Mouse (Mus musculus): ENCODE measurements around the gene Dlx3. TPM values are rescaled to one million over a fixed set of nuclear protein-coding genes. Genes with fewer than 3 reads are reported as not detected.

The Dlx3 gene
- 0.63 and 0.68 TPM in 2 replicates for polyA plus RNA-seq (2014; fragmentation: Nextera tagmentation; extraction: Ambion mirVana)

GRCm38 (mm10) chr11:95119990-95120632 is at the start of gene Dlx3:
Dlx3 (plus strand) TSS chr11:95120119.
- ATAC-seq (replicated peaks; ENCODE audit: low FRiP score), result 0 out of 2 replicates have a peak, but pooled peaks have one; percentile 18
- no peak within 1 kb of the TSS for H3K9ac ChIP-seq (ENCODE audit: low read depth, low read length)
- WGBS, result 3% methylated on average over 52 of the region's 55 CpGs

GRCm38 (mm10) chr11:95070140-95071107 is 49.5 kb upstream of the Dlx3 start:
- peaks cover 2% of the 10 kb centered on the region; the same call in 1 of the 2 replicates for H3K36me3 ChIP-seq (ENCODE audit: control insufficient read depth, insufficient read depth, low read length)
- H3K4me3 ChIP-seq (ENCODE audit: low read depth, low read length), result no peak overlapping the region
- no peak overlapping the region for H3K9ac ChIP-seq (ENCODE audit: low read depth, low read length)
- H3K4me1 ChIP-seq (replicated peaks; ENCODE audit: control insufficient read depth, insufficient read depth, low read length), result peaks cover 4% of the 10 kb centered on the region; the same call in 1 of the 2 replicates
- 61% methylated on average over 8 of the region's 8 CpGs for WGBS
- no peak overlapping the region for H3K4me2 ChIP-seq
- H3K27me3 ChIP-seq (replicated peaks; ENCODE audit: control insufficient read depth, insufficient read depth, low read length), result peaks cover 23% of the 10 kb centered on the region
- no peaks in the 10 kb centered on the region for H3K9me3 ChIP-seq (ENCODE audit: control insufficient read depth, low read length)
- DNase-seq (ENCODE audit: low spot score) (no peak), ATAC-seq (replicated peaks; ENCODE audit: low FRiP score) (no peak)
- H3K27ac ChIP-seq (ENCODE audit: low read depth, low read length), result no peak overlapping the region

More at GRCm38 (mm10) chr11:95119990-95120632, at the start of gene Dlx3:
- no peaks in the 10 kb centered on the region for H3K36me3 ChIP-seq (ENCODE audit: control insufficient read depth, insufficient read depth, low read length)
- H3K9me3 ChIP-seq (ENCODE audit: control insufficient read depth, low read length), result no peaks in the 10 kb centered on the region
- no peak within 1 kb of the TSS for H3K27ac ChIP-seq (ENCODE audit: low read depth, low read length)
- peaks cover 4% of the 10 kb centered on the region; the same call in 1 of the 2 replicates for H3K4me1 ChIP-seq (replicated peaks; ENCODE audit: control insufficient read depth, insufficient read depth, low read length)
- H3K4me2 ChIP-seq, result peak within 1 kb of the TSS; percentile 57
- DNase-seq (ENCODE audit: low spot score), result peak; percentile 61
- peaks cover 82% of the 10 kb centered on the region for H3K27me3 ChIP-seq (replicated peaks; ENCODE audit: control insufficient read depth, insufficient read depth, low read length)
- peak within 1 kb of the TSS; percentile 34 for H3K4me3 ChIP-seq (ENCODE audit: low read depth, low read length)

- 48% methylated on average over 7 of the region's 7 CpGs for WGBS
- ATAC-seq (replicated peaks; ENCODE audit: low FRiP score), result no peak
- Histone ChIP-seq H3K4me2 (no peak overlapping the region), H3K27ac (ENCODE audit: low read depth, low read length) (no peak overlapping the region), H3K27me3 (replicated peaks; ENCODE audit: control insufficient read depth, insufficient read depth, low read length) (peaks cover 31% of the 10 kb centered on the region), H3K36me3 (ENCODE audit: control insufficient read depth, insufficient read depth, low read length) (no peaks in the 10 kb centered on the region), H3K4me1 (replicated peaks; ENCODE audit: control insufficient read depth, insufficient read depth, low read length) (peaks cover 8% of the 10 kb centered on the region; the same call in 1 of the 2 replicates), H3K4me3 (ENCODE audit: low read depth, low read length) (no peak overlapping the region), H3K9me3 (ENCODE audit: control insufficient read depth, low read length) (no peaks in the 10 kb centered on the region), H3K9ac (ENCODE audit: low read depth, low read length) (no peak overlapping the region)
- no peak for DNase-seq (ENCODE audit: low spot score)
These were observed 48.7 kb upstream of the Dlx3 start for GRCm38 (mm10) chr11:95071266-95071665.

- H3K4me1 ChIP-seq (replicated peaks; ENCODE audit: control insufficient read depth, insufficient read depth, low read length), result peaks cover 8% of the 10 kb centered on the region
- H3K9me3 ChIP-seq (ENCODE audit: control insufficient read depth, low read length), result no peaks in the 10 kb centered on the region
- DNase-seq (ENCODE audit: low spot score) (no peak), ATAC-seq (replicated peaks; ENCODE audit: low FRiP score) (no peak)
- no peak overlapping the region for H3K4me2 ChIP-seq
- H3K27ac ChIP-seq (ENCODE audit: low read depth, low read length), result no peak overlapping the region
- no peaks in the 10 kb centered on the region for H3K36me3 ChIP-seq (ENCODE audit: control insufficient read depth, insufficient read depth, low read length)
- WGBS, result 62% methylated on average over 8 of the region's 8 CpGs
- H3K27me3 ChIP-seq (replicated peaks; ENCODE audit: control insufficient read depth, insufficient read depth, low read length), result peaks cover 40% of the 10 kb centered on the region
- no peak overlapping the region for H3K9ac ChIP-seq (ENCODE audit: low read depth, low read length)
- H3K4me3 ChIP-seq (ENCODE audit: low read depth, low read length), result no peak overlapping the region
These were observed 47.8 kb upstream of the Dlx3 start for GRCm38 (mm10) chr11:95072136-95072535.

- Histone ChIP-seq H3K27me3 (replicated peaks; ENCODE audit: control insufficient read depth, insufficient read depth, low read length) (peaks cover 46% of the 10 kb centered on the region), H3K9ac (ENCODE audit: low read depth, low read length) (no peak overlapping the region), H3K36me3 (ENCODE audit: control insufficient read depth, insufficient read depth, low read length) (no peaks in the 10 kb centered on the region), H3K27ac (ENCODE audit: low read depth, low read length) (no peak overlapping the region), H3K4me3 (ENCODE audit: low read depth, low read length) (no peak overlapping the region), H3K9me3 (ENCODE audit: control insufficient read depth, low read length) (no peaks in the 10 kb centered on the region), H3K4me2 (no peak overlapping the region), H3K4me1 (replicated peaks; ENCODE audit: control insufficient read depth, insufficient read depth, low read length) (peaks cover 8% of the 10 kb centered on the region)
- WGBS, result 69% methylated on average over 5 of the region's 5 CpGs
- DNase-seq (ENCODE audit: low spot score) (no peak), ATAC-seq (replicated peaks; ENCODE audit: low FRiP score) (no peak)
These were observed 47.1 kb upstream of the Dlx3 start for GRCm38 (mm10) chr11:95072804-95073203.

- no peak overlapping the region for H3K9ac ChIP-seq (ENCODE audit: low read depth, low read length)
- H3K4me3 ChIP-seq (ENCODE audit: low read depth, low read length), result no peak overlapping the region
- H3K27ac ChIP-seq (ENCODE audit: low read depth, low read length), result no peak overlapping the region
- no peaks in the 10 kb centered on the region for H3K36me3 ChIP-seq (ENCODE audit: control insufficient read depth, insufficient read depth, low read length)
- H3K27me3 ChIP-seq (replicated peaks; ENCODE audit: control insufficient read depth, insufficient read depth, low read length), result peaks cover 55% of the 10 kb centered on the region
- WGBS, result 71% methylated on average over 4 of the region's 4 CpGs
- peaks cover 12% of the 10 kb centered on the region for H3K4me1 ChIP-seq (replicated peaks; ENCODE audit: control insufficient read depth, insufficient read depth, low read length)
- ATAC-seq (replicated peaks; ENCODE audit: low FRiP score) (no peak), DNase-seq (ENCODE audit: low spot score) (no peak)
- no peaks in the 10 kb centered on the region for H3K9me3 ChIP-seq (ENCODE audit: control insufficient read depth, low read length)
- no peak overlapping the region for H3K4me2 ChIP-seq
These were observed 46.1 kb upstream of the Dlx3 start for GRCm38 (mm10) chr11:95073835-95074234.

- peaks cover 63% of the 10 kb centered on the region for H3K27me3 ChIP-seq (replicated peaks; ENCODE audit: control insufficient read depth, insufficient read depth, low read length)
- no peak overlapping the region for H3K9ac ChIP-seq (ENCODE audit: low read depth, low read length)
These were observed 45.2 kb upstream of the Dlx3 start for GRCm38 (mm10) chr11:95074694-95075093.

GRCm38 (mm10) chr11:95075197-95076040 is 44.5 kb upstream of the Dlx3 start:
- H3K9me3 ChIP-seq (ENCODE audit: control insufficient read depth, low read length), result no peaks in the 10 kb centered on the region
- H3K9ac ChIP-seq (ENCODE audit: low read depth, low read length), result peak overlapping the region; percentile 20; the same call in 1 of the 2 replicates
- peaks cover 64% of the 10 kb centered on the region for H3K27me3 ChIP-seq (replicated peaks; ENCODE audit: control insufficient read depth, insufficient read depth, low read length)
- DNase-seq (ENCODE audit: low spot score) (no peak), ATAC-seq (replicated peaks; ENCODE audit: low FRiP score) (no peak)
- 8% methylated on average over 19 of the region's 19 CpGs for WGBS
- peaks cover 16% of the 10 kb centered on the region for H3K4me1 ChIP-seq (replicated peaks; ENCODE audit: control insufficient read depth, insufficient read depth, low read length)
- no peak overlapping the region for H3K27ac ChIP-seq (ENCODE audit: low read depth, low read length)
- H3K4me3 ChIP-seq (ENCODE audit: low read depth, low read length), result peak overlapping the region; percentile 50
- no peaks in the 10 kb centered on the region for H3K36me3 ChIP-seq (ENCODE audit: control insufficient read depth, insufficient read depth, low read length)
- peak overlapping the region; percentile 81 for H3K4me2 ChIP-seq

More at GRCm38 (mm10) chr11:95074694-95075093, 45.2 kb upstream of the Dlx3 start:
- peaks cover 14% of the 10 kb centered on the region for H3K4me1 ChIP-seq (replicated peaks; ENCODE audit: control insufficient read depth, insufficient read depth, low read length)
- no peaks in the 10 kb centered on the region for H3K9me3 ChIP-seq (ENCODE audit: control insufficient read depth, low read length)
- no peak overlapping the region for H3K27ac ChIP-seq (ENCODE audit: low read depth, low read length)
- peak overlapping the region; percentile 81; the same call in 1 of the 2 replicates for H3K4me2 ChIP-seq
- ATAC-seq (replicated peaks; ENCODE audit: low FRiP score), result no peak
- 52% methylated on average over 4 of the region's 4 CpGs for WGBS
- H3K36me3 ChIP-seq (ENCODE audit: control insufficient read depth, insufficient read depth, low read length), result no peaks in the 10 kb centered on the region
- no peak overlapping the region for H3K4me3 ChIP-seq (ENCODE audit: low read depth, low read length)
- DNase-seq (ENCODE audit: low spot score), result no peak
